Mouse (Mus musculus): ENCODE data around the gene D1Ertd622e. TPM values are rescaled to one million over a fixed set of nuclear protein-coding genes. Genes with fewer than 3 reads are reported as not detected.
"Not testable (repeated sequence)": the region's sequence is repeated elsewhere in the genome, so short reads cannot be mapped to it uniquely, and the experiment has no call there.

The D1Ertd622e gene
- polyA plus RNA-seq, 1 experiment from 2014 or later, result 20.0 TPM

- no peak overlapping the region for H3K4me3 ChIP-seq (replicated peaks)
- no peak overlapping the region for H3K9ac ChIP-seq
- no peaks in the 10 kb centered on the region for H3K9me3 ChIP-seq
- H3K4me2 ChIP-seq (replicated peaks), result no peak overlapping the region
- H3K27me3 ChIP-seq (replicated peaks), result no peaks in the 10 kb centered on the region
- ATAC-seq, result no peak
- 60% methylated on average over 2 of the region's 2 CpGs for WGBS
- no peaks in the 10 kb centered on the region for H3K36me3 ChIP-seq
- no peaks in the 10 kb centered on the region for H3K4me1 ChIP-seq (replicated peaks)
- no peak overlapping the region for H3K27ac ChIP-seq
These were observed 61.5 kb downstream of the D1Ertd622e start for GRCm38 (mm10) chr1:97600371-97600770.

DNA sequence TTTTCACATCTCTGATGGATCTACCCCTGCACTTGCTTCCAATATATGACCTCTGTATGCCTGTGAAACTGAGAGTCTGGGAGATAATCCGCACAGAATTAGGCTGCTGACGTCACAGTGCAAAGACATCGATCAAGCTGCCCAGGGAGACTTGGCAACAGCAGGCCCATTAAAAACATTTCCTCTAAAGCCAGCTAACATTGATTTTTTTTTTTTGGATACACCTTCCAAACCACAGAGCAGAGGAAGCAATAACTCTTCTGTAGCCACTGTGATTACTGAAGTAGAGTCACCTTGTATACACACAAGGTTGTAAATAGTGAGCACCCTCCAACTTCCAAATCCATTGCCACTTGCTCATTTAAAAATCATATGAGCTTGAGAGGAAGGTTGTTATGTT is 62.8 kb downstream of the D1Ertd622e start:
- Histone ChIP-seq H3K4me2 (replicated peaks) (no peak overlapping the region), H3K4me3 (replicated peaks) (no peak overlapping the region), H3K4me1 (replicated peaks) (no peaks in the 10 kb centered on the region), H3K27ac (no peak overlapping the region), H3K9me3 (no peaks in the 10 kb centered on the region), H3K27me3 (replicated peaks) (no peaks in the 10 kb centered on the region), H3K36me3 (no peaks in the 10 kb centered on the region), H3K9ac (no peak overlapping the region)
- ATAC-seq, result no peak
- 57% methylated on average over 3 of the region's 3 CpGs for WGBS

DNA sequence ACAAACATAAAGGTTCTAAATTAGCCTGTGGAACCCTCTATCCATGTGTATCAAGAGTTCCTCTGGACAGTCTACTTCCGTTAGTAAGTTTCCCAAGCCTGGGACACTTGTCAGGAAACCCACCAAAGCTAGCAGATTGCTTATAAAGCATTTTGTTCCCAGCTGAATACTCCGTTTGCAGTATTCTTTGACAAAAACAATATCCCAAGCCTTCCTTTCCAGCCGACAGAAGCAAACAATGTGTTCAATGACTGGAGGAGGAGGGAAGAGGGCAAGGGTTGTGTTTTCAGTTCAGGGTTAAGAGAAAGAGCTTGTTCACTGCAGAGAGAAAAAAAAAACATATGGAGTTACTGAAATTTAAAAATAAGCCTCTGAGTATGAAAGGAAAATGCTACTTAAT is 73.3 kb downstream of the D1Ertd622e start:
- H3K27me3 ChIP-seq (replicated peaks), result no peaks in the 10 kb centered on the region
- WGBS, result 39% methylated on average over 3 of the region's 3 CpGs

GRCm38 (mm10) chr1:97585106-97585505 is 76.8 kb downstream of the D1Ertd622e start:
- Histone ChIP-seq H3K36me3 (no peaks in the 10 kb centered on the region), H3K9ac (no peak overlapping the region), H3K9me3 (no peaks in the 10 kb centered on the region), H3K27me3 (replicated peaks) (no peaks in the 10 kb centered on the region), H3K4me1 (replicated peaks) (no peaks in the 10 kb centered on the region), H3K4me2 (replicated peaks) (no peak overlapping the region), H3K4me3 (replicated peaks) (no peak overlapping the region), H3K27ac (no peak overlapping the region)
- no peak for ATAC-seq

More for the DNA sequence above, 73.3 kb downstream of the D1Ertd622e start:
- H3K36me3 ChIP-seq, result no peaks in the 10 kb centered on the region
- no peak overlapping the region for H3K4me3 ChIP-seq (replicated peaks)
- H3K9ac ChIP-seq, result no peak overlapping the region
- H3K27ac ChIP-seq, result no peak overlapping the region
- H3K9me3 ChIP-seq, result no peaks in the 10 kb centered on the region
- H3K4me2 ChIP-seq (replicated peaks), result no peak overlapping the region
- no peak for ATAC-seq
- H3K4me1 ChIP-seq (replicated peaks), result no peaks in the 10 kb centered on the region

DNA sequence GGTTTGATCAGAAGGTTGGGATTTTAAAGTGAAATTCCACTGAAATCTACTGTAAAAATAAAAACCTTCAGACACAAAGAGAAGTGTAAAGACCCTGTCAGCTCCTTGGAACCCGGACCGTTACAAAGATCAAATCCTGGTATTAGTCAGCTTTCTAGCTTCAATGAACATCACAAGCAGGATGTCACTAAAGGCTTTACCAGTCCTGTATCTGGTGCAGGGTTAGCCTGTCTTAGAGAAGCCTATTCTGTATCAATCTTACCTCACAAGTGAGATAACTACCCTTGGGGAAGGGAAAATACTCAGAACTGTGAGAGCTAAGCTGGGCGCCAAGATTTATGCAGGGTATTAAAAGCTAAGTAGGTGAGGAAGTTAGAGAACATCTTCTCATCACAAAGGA is 77.7 kb downstream of the D1Ertd622e start:
- H3K4me3 ChIP-seq (replicated peaks), result no peak overlapping the region
- no peaks in the 10 kb centered on the region for H3K27me3 ChIP-seq (replicated peaks)
- ATAC-seq, result no peak
- H3K4me2 ChIP-seq (replicated peaks), result no peak overlapping the region
- WGBS, result 81% methylated on average over 3 of the region's 3 CpGs
- H3K9me3 ChIP-seq, result no peaks in the 10 kb centered on the region
- H3K36me3 ChIP-seq, result no peaks in the 10 kb centered on the region
- H3K27ac ChIP-seq, result no peak overlapping the region
- H3K9ac ChIP-seq, result no peak overlapping the region
- H3K4me1 ChIP-seq (replicated peaks), result no peaks in the 10 kb centered on the region

DNA sequence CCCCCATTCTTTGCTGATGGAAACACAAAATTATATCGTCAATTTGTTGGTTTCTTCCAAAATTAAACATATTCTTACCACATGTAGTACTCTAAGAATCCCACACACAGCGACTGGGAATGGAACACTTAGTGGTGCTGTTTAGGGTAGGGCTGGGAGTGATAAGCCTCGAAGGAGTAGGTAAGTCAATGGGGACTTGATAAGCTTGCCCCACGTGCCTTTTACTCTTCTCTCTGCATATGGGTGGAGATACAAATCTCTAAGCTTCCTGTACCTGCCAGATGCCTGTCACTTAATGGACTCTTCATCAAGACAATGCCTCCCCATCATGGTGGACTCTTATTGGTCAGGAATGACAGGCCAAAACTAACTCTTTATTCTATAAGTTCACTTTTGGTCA is 78.8 kb downstream of the D1Ertd622e start:
- no peak for ATAC-seq
- no peaks in the 10 kb centered on the region for H3K4me1 ChIP-seq (replicated peaks)
- no peaks in the 10 kb centered on the region for H3K27me3 ChIP-seq (replicated peaks)
- no peak overlapping the region for H3K9ac ChIP-seq
- no peak overlapping the region for H3K4me2 ChIP-seq (replicated peaks)
- no peak overlapping the region for H3K4me3 ChIP-seq (replicated peaks)
- WGBS, result 71% methylated on average over 4 of the region's 4 CpGs
- no peak overlapping the region for H3K27ac ChIP-seq
- no peaks in the 10 kb centered on the region for H3K36me3 ChIP-seq
- no peaks in the 10 kb centered on the region for H3K9me3 ChIP-seq

- ATAC-seq, result peak; percentile 87
These were observed 81.2 kb downstream of the D1Ertd622e start for GRCm38 (mm10) chr1:97580680-97581079.

DNA sequence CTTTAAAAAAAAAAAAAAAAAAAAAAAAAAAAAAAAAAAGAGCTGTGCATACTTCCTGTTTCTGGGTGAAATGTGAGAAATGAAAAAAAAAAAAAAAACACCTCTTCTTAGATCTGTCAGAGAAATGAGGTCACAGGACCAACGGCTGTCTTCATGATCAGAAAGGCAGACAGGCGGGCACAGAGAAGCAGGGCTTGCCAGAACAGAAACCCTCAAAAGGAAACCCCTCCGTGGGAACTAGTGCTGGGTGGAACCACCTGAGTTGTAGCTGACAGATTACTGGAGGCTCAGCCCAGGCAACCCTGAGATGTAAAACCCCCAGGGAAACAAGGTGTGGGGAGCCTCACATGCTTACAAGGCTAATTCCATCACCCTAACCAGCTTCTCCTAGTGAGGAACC is 81.6 kb downstream of the D1Ertd622e start:
- H3K27me3 ChIP-seq (replicated peaks), result no peaks in the 10 kb centered on the region
- H3K4me2 ChIP-seq (replicated peaks), result no peak overlapping the region
- peak; percentile 71 for ATAC-seq
- no peaks in the 10 kb centered on the region for H3K4me1 ChIP-seq (replicated peaks)
- no peak overlapping the region for H3K4me3 ChIP-seq (replicated peaks)
- H3K9me3 ChIP-seq, result no peaks in the 10 kb centered on the region
- no peaks in the 10 kb centered on the region for H3K36me3 ChIP-seq
- H3K27ac ChIP-seq, result no peak overlapping the region
- WGBS, result 76% methylated on average over 3 of the region's 3 CpGs
- H3K9ac ChIP-seq, result no peak overlapping the region

More at GRCm38 (mm10) chr1:97580680-97581079, 81.2 kb downstream of the D1Ertd622e start:
- H3K4me1 ChIP-seq (replicated peaks); H3K36me3 ChIP-seq; H3K4me3 ChIP-seq (replicated peaks); H3K9ac ChIP-seq; H3K27me3 ChIP-seq (replicated peaks); H3K4me2 ChIP-seq (replicated peaks); H3K27ac ChIP-seq; H3K9me3 ChIP-seq: not testable (repeated sequence)

DNA sequence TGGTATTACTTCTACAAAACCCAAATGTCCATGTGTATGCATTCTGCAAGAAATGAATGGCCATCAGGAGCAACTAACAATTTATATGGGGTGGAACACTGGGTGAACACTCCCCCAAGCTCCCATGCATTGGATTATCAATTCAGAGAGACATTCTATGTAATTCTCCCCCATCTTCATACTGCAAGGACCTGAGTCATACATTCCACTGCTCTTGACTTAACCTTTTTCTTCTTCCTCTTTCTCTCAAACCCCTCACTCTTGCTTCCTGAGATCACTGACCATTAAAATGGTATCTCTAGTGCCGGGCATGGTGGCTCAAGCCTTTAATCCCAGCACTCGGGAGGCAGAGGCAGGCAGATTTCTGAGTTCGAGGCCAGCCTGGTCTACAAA is 83.9 kb downstream of the D1Ertd622e start:
- ATAC-seq, result no peak
- WGBS, result 92% methylated on average over 3 of the region's 3 CpGs

DNA sequence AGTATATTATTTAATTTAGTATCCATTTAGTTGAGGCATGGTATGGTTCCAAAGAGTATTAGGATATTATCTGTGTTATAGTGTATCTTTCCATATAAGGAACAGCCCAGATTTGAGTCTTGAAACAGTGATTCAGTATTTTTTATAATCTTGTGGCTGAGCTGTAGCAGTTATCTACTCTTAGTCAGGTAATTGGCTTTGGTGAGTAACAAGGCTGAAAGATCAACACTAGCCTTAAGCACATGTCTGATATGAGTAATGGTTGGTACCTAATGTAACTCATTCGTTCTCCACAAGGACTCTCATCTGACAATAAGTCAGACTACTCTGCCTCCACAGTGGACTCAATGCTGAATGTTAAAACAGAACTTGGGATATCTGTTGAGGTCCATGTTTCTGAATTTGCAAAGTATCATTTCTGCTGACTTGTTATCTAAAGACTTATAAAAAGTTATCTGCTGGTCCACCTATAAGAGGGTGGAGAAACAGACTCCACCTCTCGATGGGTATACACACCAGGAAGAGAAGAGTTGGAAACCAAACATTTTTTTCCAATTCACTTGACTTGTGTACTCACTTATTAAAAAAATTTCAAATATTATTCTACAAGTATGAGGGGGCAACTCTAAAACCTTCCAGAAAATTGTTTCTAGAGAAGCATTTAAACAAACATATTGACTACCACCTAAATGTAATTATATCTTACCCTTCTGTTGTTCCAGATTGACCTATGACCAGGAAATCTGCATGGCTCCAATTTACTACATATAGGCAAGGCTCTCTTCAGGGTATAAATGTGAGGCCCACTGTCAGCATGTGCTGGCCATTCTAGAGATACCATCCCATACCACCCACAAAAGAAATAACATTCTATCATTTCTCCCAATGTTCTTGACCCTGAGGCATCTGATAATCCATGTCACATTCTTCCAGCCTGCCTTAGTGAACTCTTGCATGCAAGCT is 84.5 kb downstream of the D1Ertd622e start:
- no peaks in the 10 kb centered on the region for H3K36me3 ChIP-seq
- H3K9me3 ChIP-seq, result no peaks in the 10 kb centered on the region
- 75% methylated on average over 2 of the region's 2 CpGs for WGBS
- no peaks in the 10 kb centered on the region for H3K4me1 ChIP-seq (replicated peaks)
- no peak overlapping the region for H3K27ac ChIP-seq
- H3K9ac ChIP-seq, result no peak overlapping the region
- H3K27me3 ChIP-seq (replicated peaks), result no peaks in the 10 kb centered on the region
- no peak overlapping the region for H3K4me2 ChIP-seq (replicated peaks)
- ATAC-seq, result peak; percentile 66
- H3K4me3 ChIP-seq (replicated peaks), result no peak overlapping the region

More for the DNA sequence above, 83.9 kb downstream of the D1Ertd622e start:
- Histone ChIP-seq H3K4me3 (replicated peaks) (no peak overlapping the region), H3K27ac (no peak overlapping the region), H3K4me1 (replicated peaks) (no peaks in the 10 kb centered on the region), H3K4me2 (replicated peaks) (no peak overlapping the region), H3K36me3 (no peaks in the 10 kb centered on the region), H3K27me3 (replicated peaks) (no peaks in the 10 kb centered on the region), H3K9me3 (no peaks in the 10 kb centered on the region), H3K9ac (no peak overlapping the region)

DNA sequence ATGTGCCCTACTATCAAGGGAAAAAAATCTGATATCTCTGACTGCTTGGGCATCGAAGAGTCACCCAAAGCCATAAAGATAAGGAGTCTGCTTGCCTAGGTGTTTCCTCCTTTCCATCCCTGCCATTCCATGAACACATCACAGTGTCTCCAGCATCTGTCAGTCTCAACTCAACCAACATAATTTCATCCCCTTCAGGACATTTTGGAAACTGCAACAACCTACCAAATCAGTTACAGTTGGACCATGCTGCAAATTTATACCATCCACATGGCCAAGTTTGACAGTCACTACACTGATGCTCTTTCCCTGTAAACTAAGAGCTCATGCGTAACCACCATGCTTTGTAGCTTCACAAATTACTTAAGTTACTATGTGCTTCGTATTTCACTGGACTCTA is 85.3 kb downstream of the D1Ertd622e start:
- Histone ChIP-seq H3K9me3 (no peaks in the 10 kb centered on the region), H3K4me3 (replicated peaks) (no peak overlapping the region), H3K36me3 (no peaks in the 10 kb centered on the region), H3K9ac (no peak overlapping the region), H3K4me2 (replicated peaks) (no peak overlapping the region), H3K27me3 (replicated peaks) (no peaks in the 10 kb centered on the region), H3K27ac (no peak overlapping the region), H3K4me1 (replicated peaks) (no peaks in the 10 kb centered on the region)
- 79% methylated on average over 3 of the region's 3 CpGs for WGBS
- ATAC-seq, result no peak

GRCm38 (mm10) chr1:97570814-97571213 is 91.1 kb downstream of the D1Ertd622e start:
- no peak overlapping the region for H3K4me2 ChIP-seq (replicated peaks)
- H3K36me3 ChIP-seq, result no peaks in the 10 kb centered on the region
- WGBS, result 67% methylated on average over 9 of the region's 9 CpGs
- no peak overlapping the region for H3K27ac ChIP-seq
- no peaks in the 10 kb centered on the region for H3K4me1 ChIP-seq (replicated peaks)
- no peaks in the 10 kb centered on the region for H3K27me3 ChIP-seq (replicated peaks)
- H3K9ac ChIP-seq, result no peak overlapping the region
- no peaks in the 10 kb centered on the region for H3K9me3 ChIP-seq
- no peak for ATAC-seq
- H3K4me3 ChIP-seq (replicated peaks), result no peak overlapping the region

DNA sequence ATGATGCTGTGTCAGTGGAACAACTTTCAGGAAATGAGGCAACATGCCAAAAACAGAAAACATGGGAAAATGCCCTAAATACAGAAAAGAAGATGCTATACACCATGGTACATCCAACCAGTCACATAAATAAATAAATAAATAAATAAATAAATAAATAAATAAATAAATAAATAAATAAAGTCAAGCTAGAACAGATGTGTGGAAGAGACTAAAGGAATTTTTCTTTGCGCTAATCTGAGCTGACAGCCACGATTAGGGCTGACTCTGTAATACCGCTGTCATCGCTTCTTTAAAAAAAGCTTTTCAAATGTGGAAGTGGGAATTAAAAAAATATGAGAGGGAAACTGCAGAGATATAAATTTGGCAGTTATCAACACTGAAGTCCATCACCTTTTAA is 93.9 kb downstream of the D1Ertd622e start:
- Histone ChIP-seq H3K9ac (no peak overlapping the region), H3K27ac (no peak overlapping the region), H3K4me1 (replicated peaks) (no peaks in the 10 kb centered on the region), H3K27me3 (replicated peaks) (no peaks in the 10 kb centered on the region), H3K36me3 (no peaks in the 10 kb centered on the region), H3K4me2 (replicated peaks) (no peak overlapping the region), H3K9me3 (no peaks in the 10 kb centered on the region), H3K4me3 (replicated peaks) (no peak overlapping the region)
- ATAC-seq, result no peak
- 94% methylated on average over 4 of the region's 4 CpGs for WGBS

Data from intestine, embryonic 15.5 days (tissue).